Mouse (Mus musculus) left cerebral cortex, postnatal 4 days (tissue): ENCODE results near the gene Adss. TPM values are rescaled to one million over a fixed set of nuclear protein-coding genes. Genes with fewer than 3 reads are reported as not detected.
"Not testable (repeated sequence)": the region's sequence is repeated elsewhere in the genome, so short reads cannot be mapped to it uniquely, and the experiment has no call there.

Source experiments
- DNase-seq: peaks from one replicate; pipeline ENCODE4 v3.0.0-alpha.2; 2022
- intact Hi-C: fragments of 180-260 bp; cut with DNase I; formaldehyde crosslinking; loops from one replicate; pipeline ENCODE4 v1.15.1; 2025
- total RNA-seq, 2 experiments: library from RNA; stranded (reverse); gene quantifications; 2 replicates each; pipeline ENCODE4 v1.2.3; 2021

Gene Adss
- 100 to 1,000 TPM; 115 to 121 TPM for total RNA-seq

GRCm38 (mm10) chr1:177796193-177796939 is at the start of gene Adss:
Gene Adss, minus strand, starts transcription at chr1:177796511.
- peak; percentile 99 for DNase-seq
- intact Hi-C loops, result no loop called here

DNA sequence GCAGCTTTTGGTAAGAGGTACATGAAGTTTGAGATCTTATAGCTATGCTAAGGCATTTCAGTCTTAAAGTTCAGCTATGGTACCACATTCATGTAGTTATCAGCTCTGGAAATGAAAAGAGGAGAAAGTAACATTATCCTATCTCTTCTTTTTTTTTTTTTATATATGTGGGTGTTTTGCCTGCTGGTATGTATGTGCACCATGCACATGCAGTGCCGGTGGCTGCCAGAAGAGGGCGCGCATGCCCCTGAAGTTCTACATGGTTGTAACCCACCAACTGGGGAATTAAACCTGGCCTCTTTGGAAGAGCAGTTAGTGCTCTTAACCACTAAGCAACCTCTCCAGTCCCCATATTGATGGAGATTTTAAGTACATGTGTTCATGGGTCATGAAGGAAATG is 49.5 kb upstream of the Adss start:
- peak; percentile 2 for DNase-seq
- intact Hi-C loops, result not testable (repeated sequence)

DNA sequence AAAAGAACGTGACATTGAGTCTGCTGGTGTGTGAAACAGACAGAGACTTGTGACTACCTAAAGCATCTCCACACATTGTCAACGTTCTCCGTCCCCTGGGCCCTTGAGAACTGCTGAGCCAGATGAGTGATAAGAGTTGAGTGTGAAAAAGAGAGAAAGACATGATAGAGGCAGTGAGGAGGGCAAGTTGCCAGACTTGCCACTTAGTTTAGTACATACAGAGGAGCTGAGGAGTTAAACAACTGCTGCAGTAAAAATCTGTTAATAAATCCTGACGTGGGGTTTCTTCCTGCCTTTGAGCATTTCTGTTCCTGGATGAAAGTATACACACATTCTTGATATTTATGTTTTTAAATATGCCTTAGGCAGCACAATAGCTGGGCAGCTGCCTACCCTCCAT is 31.5 kb upstream of the Adss start:
- intact Hi-C loops, DNase-seq: not testable (repeated sequence)

GRCm38 (mm10) chr1:177806772-177807171 is 10.5 kb upstream of the Adss start:
- DNase-seq, result not testable (repeated sequence)
- intact Hi-C loops, result loop anchor here (5.0 kb wide), 1 partner anchor 181 kb away; no protein-coding TSS in a partner anchor

- DNase-seq, result no peak
- intact Hi-C loops, result no loop called here
Observed at GRCm38 (mm10) chr1:177803511-177803910, 7.2 kb upstream of the Adss start.

DNA sequence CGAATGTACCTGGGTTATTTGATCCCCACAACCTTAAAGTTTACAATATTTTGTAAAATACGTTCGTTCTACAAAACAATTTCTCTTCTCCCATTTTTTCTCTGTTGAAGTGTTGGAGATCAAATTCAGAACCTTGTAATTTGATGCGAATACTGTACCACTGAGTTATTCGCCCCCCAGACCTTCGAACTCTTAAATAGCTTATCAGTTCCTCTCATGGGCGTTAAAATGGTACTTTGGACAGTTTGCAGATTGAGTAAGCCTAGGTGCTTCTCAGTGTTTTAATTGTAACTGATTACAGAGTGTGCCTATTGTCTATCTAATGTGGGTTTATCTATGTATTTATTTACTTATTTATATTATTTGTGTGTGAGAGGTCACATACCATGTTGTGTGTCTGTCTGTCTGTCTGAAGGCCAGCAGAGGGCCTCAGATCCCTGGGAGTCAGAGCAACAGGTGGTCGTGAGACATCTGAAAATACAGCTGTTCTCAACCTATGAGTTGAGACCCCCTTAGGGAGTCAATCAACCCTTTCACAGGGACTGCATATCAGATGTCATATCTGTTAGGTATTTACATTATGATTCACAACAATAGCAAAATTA is 942 bp upstream of the Adss start:
- intact Hi-C loops, result no loop called here
- no peak for DNase-seq

GRCm38 (mm10) chr1:177795421-177796192 is 704 bp downstream of the Adss start:
- no peak for DNase-seq
- intact Hi-C loops, result no loop called here

DNA sequence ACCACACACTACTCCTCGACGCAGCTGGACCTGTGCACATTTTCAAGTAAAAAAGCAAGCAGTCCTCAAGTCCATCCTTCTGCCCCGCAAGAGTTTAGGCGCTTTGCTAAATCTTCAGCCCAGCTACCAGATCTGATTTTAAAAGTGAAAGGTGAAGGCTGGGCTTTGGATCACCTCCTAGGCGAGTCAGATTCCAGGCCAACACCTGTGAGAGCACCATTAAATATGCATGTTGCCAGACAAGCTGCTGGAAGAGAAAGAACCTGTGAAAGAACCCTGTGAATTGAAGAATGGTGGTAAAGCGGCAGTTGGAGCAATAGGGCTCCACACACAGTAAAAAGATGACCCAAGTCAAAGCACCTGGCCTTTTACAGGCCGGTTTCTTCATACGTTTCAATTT is 1.4 kb downstream of the Adss start:
- DNase-seq, result no peak
- intact Hi-C loops, result no loop called here

DNA sequence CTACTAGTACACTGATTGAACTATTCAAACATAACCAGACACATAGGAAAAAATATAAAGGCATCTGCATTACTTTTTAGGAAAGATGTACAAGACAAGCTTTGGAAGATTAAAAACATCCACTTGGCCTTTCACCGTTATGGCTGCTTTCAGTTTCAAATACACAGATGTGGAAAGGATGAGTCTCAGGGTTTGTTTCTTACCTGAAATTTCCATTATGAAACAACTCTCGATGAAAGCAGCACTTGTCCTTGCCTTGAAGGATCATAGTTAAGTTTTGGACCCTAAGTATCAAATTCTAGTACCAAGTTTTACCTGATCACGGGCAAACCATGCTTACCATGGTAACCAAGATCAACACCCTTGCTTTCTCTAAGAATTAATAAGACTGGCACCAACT is 3.5 kb downstream of the Adss start:
- intact Hi-C loops, result no loop called here
- DNase-seq, result no peak

DNA sequence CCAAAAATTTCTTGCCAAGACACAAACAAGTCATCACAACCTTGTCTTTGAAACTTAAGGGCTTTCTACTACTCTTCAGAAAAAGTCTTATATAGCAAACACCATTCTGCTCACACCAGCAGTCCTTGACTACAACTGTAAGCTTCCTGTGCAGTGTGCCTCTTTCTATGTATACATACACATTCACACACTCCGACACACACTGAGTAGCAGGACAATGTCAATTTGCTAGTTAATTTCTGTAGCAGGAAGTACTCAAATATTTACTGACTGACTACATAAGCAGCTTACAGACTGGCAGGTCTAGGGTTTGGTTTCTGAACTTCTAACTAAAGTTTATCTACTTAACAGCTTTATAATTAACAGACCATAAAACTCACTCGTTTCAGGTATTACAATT is 18.9 kb downstream of the Adss start:
- DNase-seq, result no peak
- intact Hi-C loops, result no loop called here

GRCm38 (mm10) chr1:177768931-177769330 is 27.4 kb downstream of the Adss start:
- DNase-seq, result no peak
- intact Hi-C loops, result no loop called here

DNA sequence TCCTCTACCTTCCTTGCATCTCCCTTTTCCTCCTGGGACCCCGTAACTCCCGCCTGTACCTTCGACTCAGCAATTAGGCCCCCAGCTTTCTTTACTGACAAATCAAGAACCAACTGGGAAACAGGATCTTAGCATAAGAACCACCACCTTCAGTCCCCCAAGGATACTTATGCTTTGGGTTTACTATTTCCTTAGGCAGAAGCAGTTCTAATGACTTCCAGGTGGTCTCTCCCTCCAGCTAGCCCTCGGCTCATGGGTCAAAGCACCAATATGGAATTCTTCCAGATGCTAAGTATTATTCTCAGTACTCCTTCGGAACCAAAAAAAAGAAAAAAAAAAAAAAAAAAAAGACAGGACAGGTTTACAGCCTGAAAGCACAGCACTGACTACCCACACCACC is 39.1 kb downstream of the Adss start:
- no peak for DNase-seq
- intact Hi-C loops, result no loop called here

- intact Hi-C loops, result no loop called here
- no peak for DNase-seq
Observed at GRCm38 (mm10) chr1:177753496-177753895, 42.8 kb downstream of the Adss start.

GRCm38 (mm10) chr1:177747869-177748540 is 48.3 kb downstream of the Adss start:
- intact Hi-C loops, result no loop called here
- DNase-seq, result no peak

GRCm38 (mm10) chr1:177744521-177745325 is 51.6 kb downstream of the Adss start:
- no peak for DNase-seq
- intact Hi-C loops, result no loop called here

DNA sequence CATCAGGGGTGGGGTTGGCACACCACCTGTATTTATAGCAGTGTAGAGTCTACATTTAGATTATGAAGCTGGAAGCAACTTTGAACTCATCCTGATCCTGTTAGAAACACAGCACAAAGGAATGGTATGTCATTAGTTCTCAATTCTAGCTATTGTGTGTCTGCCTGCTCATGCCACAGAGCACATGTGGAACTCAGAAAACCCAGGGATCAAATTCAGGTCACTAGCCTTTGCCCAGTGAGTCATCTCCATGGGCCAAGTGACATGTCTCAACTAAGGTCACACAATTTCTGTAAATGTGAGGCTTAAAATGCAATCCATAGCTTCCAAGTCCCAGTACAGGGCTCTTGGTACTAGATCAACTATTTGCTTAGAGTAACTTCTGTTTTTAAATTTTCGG is 54.2 kb downstream of the Adss start:
- intact Hi-C loops, result no loop called here
- no peak for DNase-seq

DNA sequence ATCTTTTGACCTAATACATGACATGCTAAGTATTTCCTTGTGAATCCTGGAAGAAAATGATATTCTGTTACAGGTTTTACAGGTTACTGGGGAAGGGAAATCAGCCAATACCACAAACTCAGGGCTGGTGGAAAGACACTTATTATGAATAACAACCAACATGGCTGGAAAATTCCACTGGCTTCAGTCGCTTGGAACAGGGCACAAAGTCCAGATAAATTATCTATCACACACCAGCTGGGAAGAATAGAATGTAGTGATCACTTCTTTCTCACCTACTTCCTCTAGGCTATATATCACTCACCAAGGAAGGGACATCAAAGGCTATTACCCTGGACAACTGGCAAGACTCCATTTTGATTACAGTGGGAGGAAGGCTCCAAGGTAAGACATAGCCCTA is 55.6 kb downstream of the Adss start:
- DNase-seq, result no peak
- intact Hi-C loops, result no loop called here

DNA sequence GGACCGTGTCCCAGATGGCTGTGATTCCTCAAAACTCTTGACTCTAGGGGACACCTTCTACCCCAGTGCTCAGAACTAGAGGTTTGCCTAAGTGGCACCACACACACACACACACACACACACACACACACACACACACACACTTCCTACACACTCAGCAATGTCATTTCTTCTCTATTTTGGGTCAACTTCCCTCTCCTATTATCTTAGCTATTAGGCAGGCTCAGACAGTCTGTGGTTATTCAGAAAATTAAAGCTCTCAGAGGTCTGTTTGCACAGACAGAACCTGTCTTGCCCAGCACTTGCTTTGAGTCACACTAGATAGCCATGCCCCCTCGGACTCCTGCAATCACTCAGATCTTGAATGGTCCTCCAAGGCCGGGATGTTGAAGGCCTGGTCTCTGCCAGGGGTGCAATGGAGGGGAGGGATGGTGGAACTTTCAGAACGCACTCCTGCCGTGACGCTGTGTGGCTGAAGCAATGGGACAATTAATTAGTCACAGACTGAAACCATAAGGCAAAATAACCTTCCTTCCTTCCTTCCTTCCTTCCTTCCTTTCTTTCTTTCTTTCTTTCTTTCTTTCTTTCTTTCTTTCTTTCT is 58.7 kb downstream of the Adss start:
- intact Hi-C loops, result no loop called here
- DNase-seq, result no peak

DNA sequence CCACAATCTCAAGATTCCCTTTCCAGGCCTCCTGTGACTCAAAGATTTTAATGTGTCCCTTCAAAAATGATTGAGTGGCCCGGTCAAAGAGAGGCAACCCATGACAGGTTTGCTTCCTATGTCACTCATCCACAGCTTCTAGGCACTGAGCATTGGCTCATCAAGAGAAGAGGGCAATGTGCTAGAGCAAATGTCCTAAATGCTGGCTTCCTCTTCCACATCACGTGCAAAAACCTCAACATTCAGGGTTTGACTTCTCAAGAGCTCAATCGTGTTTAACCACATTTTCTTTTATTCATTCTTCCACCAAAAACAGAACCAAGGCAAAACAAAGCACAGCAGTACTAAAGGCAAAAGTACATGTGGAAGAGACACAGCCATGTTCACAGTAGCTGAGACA is 64.3 kb downstream of the Adss start:
- no peak for DNase-seq
- intact Hi-C loops, result no loop called here
